Mouse (Mus musculus) gastrocnemius, adult 2 months (tissue): ENCODE measurements around the gene Cacna1a. TPM values are rescaled to one million over a fixed set of nuclear protein-coding genes. Genes with fewer than 3 reads are reported as not detected.

Experiments
- DNase-seq: peaks from one replicate; pipeline ENCODE4 v3.0.0; 2022
- H3K27ac ChIP-seq: fragments of 200-600 bp; 2 replicates; pipeline ENCODE4 v1.8.1; 2022; ENCODE audit warnings: mild to moderate bottlenecking
- H3K4me3 ChIP-seq: fragments of 200-600 bp; 2 replicates; pipeline ENCODE4 v1.8.1; 2022; ENCODE audit warnings: mild to moderate bottlenecking, moderate library complexity
- CTCF ChIP-seq: fragments of 200-600 bp; IDR thresholded peaks from 2 replicates; pipeline ENCODE4 v1.8.1; 2022; ENCODE audit warnings: antibody characterized with exemption, mild to moderate bottlenecking, moderate library complexity
- intact Hi-C: fragments of 180-260 bp; cut with DNase I; formaldehyde crosslinking; loops from one replicate; pipeline ENCODE4 v1.15.1; 2025
- total RNA-seq, 2 experiments: library from RNA; stranded (reverse); gene quantifications; 2 replicates each; pipeline ENCODE4 v1.2.3; 2021

The Cacna1a gene
- total RNA-seq, 2 experiments from 2014 or later: 4.7 to 6.1 TPM

- Histone ChIP-seq H3K4me3 (no peak overlapping the region), H3K27ac (no peak overlapping the region)
- TF ChIP-seq CTCF: no peak
- DNase-seq: no peak
- intact Hi-C loops: loop anchor here (5.0 kb wide), 1 partner anchor 40 kb away; no protein-coding TSS in a partner anchor
Measured at GRCm38 (mm10) chr8:84631813-84632212, 243.6 kb downstream of the Cacna1a start.

DNA sequence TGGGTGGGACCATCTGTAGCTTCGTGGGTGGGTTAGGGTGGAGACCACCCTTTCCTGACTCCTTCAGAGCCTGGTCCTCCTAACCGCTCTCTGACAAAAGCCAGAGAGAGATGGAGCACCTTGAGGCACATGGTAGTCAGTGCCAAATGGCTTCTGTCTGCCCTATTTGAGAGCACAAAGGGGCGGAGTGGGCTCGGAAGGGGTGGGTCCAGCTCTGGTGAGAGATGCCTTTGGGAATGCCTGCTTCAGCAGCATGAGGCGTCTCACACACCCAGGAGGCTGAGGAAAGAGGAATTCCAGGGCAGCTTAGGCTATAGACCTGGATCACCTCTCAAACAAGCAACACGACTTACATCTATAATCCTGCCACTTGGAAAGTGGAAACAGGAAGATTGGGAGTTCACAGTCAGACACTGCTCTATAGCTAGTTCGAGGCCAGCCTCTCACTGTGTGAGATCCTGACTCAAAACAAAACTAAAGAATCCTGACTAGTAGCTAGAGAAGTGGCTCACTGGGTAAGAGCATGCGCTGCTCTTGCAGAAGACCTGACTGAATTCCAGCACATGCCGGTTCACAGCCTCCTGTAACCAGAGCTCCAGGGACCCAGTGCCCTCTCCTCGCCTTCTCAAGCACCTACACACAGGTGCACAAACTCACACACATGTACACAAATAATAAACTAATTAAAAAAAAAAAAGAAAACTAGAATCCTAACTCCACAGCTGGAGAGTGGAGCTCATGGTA is 245.8 kb downstream of the Cacna1a start:
- intact Hi-C loops: loop anchor here (5.0 kb wide), 1 partner anchor 42 kb away; no protein-coding TSS in a partner anchor
- no peak for TF ChIP-seq CTCF
- Histone ChIP-seq H3K27ac (peak overlapping the region; percentile 83), H3K4me3 (no peak overlapping the region)
- no peak for DNase-seq

- DNase-seq: peak; percentile 92
- no peak for TF ChIP-seq CTCF
- Histone ChIP-seq H3K4me3 (no peak overlapping the region; the same call in 1 of the 2 replicates), H3K27ac (peak overlapping the region; percentile 83)
- intact Hi-C loops: loop anchor here (5.0 kb wide), 1 partner anchor 43 kb away; no protein-coding TSS in a partner anchor
Measured at GRCm38 (mm10) chr8:84634849-84635304, 246.6 kb downstream of the Cacna1a start.

DNA sequence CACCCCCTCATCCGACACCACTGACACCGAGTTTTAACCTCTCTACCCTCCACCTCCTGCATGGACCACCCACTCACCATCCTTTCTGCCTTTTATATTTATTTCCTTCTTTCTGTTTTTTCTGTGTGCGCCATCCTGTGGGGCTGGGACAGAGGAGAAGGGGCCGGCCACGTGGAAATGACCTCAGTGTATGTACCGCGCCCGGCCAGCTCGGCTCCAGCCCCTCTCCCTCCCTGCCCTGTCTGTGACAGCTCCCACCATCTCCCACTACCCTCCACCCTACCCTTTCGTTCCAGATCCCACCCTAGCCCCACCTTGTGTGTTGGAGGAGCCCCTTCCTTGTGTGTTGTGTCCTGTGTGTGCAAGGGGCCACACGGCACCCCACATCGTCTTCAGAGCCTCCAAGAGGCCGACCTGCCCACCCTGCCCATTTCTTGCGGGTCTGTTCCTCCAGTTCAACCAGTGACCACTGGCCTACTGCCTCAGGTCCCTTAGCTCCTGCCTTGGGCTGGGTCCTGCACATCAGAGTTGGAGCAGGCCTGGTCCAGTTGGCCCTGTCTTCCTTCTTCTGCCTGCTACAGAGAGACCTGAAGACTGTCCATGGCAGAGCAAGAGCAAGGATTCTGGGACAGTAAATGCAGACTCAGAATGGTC is 247.3 kb downstream of the Cacna1a start:
- DNase-seq: no peak
- intact Hi-C loops: no loop called here
- Histone ChIP-seq H3K4me3 (peak overlapping the region; percentile 21; the same call in 1 of the 2 replicates), H3K27ac (peak overlapping the region; percentile 83)
- no peak for TF ChIP-seq CTCF

DNA sequence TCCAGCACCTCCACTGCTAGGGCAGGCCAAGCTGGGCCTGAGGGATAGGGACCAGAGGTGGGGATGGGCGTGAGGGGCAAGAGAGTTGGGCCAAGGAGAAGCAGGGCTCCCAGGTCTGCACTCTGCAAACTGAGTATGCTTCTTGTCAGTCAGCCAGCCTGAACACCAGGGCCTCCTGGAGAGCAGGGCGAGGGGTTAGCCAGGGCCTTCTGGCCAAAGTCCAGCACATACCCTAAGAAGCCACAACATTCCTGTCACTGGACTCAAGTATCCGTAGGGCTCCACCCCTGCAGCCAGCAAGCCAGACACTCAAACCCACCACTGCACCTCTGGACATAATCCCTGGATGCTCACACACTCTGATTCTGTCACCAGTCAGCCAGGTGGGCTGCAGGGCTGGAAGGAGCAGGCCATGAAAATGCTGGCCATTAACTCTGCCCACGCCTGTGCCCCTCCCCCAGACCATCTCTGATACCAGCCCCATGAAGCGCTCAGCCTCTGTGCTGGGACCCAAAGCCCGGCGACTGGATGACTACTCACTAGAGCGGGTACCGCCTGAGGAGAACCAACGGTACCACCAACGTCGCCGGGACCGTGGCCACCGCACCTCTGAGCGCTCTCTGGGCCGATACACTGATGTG is 247.9 kb downstream of the Cacna1a start:
- intact Hi-C loops: no loop called here
- TF ChIP-seq CTCF: no peak
- no peak overlapping the region for H3K4me3 ChIP-seq
- DNase-seq: peak; percentile 37
- H3K27ac ChIP-seq: peak overlapping the region; percentile 83

DNA sequence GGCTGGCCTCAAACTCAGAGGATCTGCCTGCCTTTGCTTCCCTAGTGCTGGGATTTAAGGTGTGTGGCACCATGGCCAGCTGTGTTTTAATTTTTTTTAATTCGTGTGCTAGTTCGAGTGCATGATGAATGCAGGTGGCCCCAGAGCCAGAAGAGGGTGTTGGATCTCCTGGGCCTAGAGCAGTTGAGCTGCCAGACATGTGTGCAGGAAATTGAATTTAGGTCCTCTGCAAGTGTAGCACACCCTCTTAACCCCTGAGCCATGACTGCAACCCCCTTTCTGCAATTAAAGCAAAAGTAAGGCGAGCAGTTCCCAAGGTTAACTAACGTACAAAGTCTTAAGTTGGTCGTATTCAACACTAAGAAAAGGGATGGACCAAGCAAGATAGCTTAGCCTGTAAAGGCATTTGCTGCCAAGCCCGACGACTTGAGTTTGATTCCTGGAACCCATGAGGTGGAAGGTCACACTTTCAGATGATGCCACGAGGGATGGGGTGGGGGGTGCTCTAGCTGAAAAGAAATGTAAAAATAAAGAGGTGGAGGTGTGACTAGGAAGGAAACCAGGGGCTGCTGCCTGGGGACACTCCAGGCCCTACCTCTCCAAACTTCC is 249.8 kb downstream of the Cacna1a start:
- Histone ChIP-seq H3K27ac (peak overlapping the region; percentile 95), H3K4me3 (peak overlapping the region; percentile 89)
- intact Hi-C loops: loop anchor here (2.0 kb wide), 1 partner anchor 177 kb away; no protein-coding TSS in a partner anchor
- no peak for TF ChIP-seq CTCF
- DNase-seq: no peak

- TF ChIP-seq CTCF: no peak
- Histone ChIP-seq H3K4me3 (peak overlapping the region; percentile 89), H3K27ac (peak overlapping the region; percentile 95)
- peak; percentile 56 for DNase-seq
- intact Hi-C loops: loop anchor here (2.0 kb wide), 1 partner anchor 176 kb away; no protein-coding TSS in a partner anchor
Measured at GRCm38 (mm10) chr8:84638555-84639161, 250.4 kb downstream of the Cacna1a start.

DNA sequence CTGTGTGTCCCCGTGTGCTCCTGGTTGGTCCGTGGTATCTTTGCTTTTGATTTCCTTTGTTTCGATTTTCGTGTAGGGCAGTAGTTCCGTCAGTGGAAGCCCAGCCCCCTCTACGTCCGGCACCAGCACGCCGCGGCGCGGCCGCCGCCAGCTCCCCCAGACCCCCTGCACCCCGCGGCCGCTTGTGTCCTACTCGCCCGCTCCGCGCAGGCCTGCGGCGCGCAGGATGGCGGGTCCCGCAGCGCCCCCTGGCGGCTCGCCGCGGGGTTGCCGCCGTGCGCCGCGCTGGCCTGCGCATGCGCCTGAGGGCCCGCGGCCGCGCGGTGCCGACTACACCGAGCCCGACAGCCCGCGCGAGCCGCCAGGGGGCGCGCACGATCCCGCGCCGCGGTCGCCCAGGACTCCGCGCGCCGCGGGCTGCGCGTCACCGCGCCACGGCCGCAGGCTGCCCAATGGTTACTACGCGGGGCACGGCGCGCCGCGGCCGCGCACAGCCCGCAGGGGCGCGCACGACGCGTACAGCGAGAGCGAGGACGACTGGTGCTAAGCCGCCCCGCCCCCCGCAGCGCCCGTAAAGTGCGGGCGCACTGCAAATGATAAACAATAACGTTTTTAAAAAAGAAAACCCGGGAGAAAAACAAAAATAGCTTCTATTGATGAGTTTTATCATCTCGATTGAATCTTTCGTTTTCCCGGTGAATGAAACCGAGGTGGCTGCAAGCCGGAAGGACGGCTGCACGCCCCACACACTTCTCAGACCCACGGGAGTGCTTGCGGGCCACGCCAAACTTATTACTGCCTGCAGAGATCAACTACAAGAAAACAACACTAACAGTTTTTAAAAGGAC is 251.1 kb downstream of the Cacna1a start:
- H3K27ac ChIP-seq: peak overlapping the region; percentile 95
- peak overlapping the region; percentile 89 for H3K4me3 ChIP-seq
- intact Hi-C loops: loop anchor here (2.0 kb wide), 1 partner anchor 175 kb away; no protein-coding TSS in a partner anchor
- peak; percentile 97 for DNase-seq
- peak; percentile 74 for TF ChIP-seq CTCF

- no peak for TF ChIP-seq CTCF
- peak overlapping the region; percentile 82 for H3K4me3 ChIP-seq
- intact Hi-C loops: no loop called here
- peak overlapping the region; percentile 87 for H3K27ac ChIP-seq
- no peak for DNase-seq
Measured at GRCm38 (mm10) chr8:84640010-84640588, 251.9 kb downstream of the Cacna1a start.

DNA sequence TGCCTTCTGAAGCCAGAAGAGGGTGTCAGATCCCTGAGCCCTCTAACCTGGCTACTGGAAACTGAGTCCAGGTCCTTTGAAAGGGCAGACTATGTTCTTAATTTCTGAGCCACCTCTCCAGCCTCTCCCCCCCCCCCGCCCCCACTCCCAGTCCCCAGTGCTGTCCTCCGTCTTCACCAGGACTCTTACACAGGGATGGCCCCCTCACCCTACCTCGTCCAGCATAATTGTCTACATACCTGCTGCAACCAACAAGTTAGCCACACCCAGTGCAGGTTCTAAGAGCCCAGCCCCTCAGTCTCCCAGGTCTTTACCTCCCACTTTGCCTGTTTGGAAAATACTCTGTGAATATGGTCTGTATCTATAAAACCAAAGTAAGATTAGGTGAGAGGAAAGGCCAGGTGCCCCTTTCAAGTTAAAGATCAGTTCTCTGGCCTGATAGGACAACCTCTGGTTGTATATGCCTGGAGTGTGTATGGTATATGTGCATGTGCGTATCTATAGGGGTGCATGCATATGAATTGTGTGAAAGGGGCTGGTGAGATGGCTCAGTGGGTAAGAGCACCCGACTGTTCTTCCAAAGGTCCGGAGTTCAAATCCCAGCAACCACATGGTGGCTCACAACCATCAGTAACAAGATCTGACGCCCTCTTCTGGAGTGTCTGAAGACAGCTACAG is 252.5 kb downstream of the Cacna1a start:
- H3K27ac ChIP-seq: no peak overlapping the region
- DNase-seq: no peak
- no peak overlapping the region for H3K4me3 ChIP-seq
- intact Hi-C loops: no loop called here
- TF ChIP-seq CTCF: no peak
